Mouse (Mus musculus): Measurements from ENCODE around the gene Tspan12. TPM values are rescaled to one million over a fixed set of nuclear protein-coding genes. Genes with fewer than 3 reads are reported as not detected.
"Not testable (repeated sequence)": the region's sequence is repeated elsewhere in the genome, so short reads cannot be mapped to it uniquely, and the experiment has no call there.

Gene Tspan12
- polyA plus RNA-seq, 1 experiment from 2014 or later: 69.6 TPM

DNA sequence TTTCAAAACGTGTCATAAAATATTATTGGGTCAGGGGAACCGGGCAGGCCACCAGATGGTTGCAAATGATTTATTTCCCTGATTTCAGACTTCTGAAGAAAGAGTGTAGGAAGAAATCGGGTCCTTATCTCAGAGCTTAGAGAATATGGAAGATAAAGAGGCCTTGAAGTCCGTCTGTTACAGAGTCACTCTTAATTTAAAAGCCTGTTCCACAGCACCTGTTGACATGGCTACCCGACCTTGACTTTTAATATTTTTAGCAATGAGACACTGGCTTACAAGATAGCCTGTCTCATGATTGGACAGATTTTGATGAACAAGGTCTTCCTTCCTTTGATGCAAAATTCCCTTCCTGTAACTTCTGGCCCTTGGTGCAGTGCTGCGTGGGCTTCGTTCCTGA, 61.0 kb downstream of the Tspan12 start:
- Histone ChIP-seq H3K27me3 (no peaks in the 10 kb centered on the region), H3K4me2 (no peak overlapping the region), H3K4me1 (replicated peaks) (peaks cover 7% of the 10 kb centered on the region; the same call in 1 of the 2 replicates), H3K9ac (no peak overlapping the region), H3K9me3 (no peaks in the 10 kb centered on the region), H3K36me3 (no peaks in the 10 kb centered on the region), H3K27ac (no peak overlapping the region), H3K4me3 (no peak overlapping the region)
- 82% methylated on average over 7 of the region's 7 CpGs for WGBS
- no peak for ATAC-seq (ENCODE audit: low FRiP score)

- no peaks in the 10 kb centered on the region for H3K36me3 ChIP-seq
- no peak for ATAC-seq (ENCODE audit: low FRiP score)
- H3K9ac ChIP-seq: no peak overlapping the region
- 81% methylated on average over 4 of the region's 4 CpGs for WGBS
- H3K27me3 ChIP-seq: no peaks in the 10 kb centered on the region
- no peak overlapping the region for H3K4me2 ChIP-seq
- no peak overlapping the region for H3K4me3 ChIP-seq
- peaks cover 7% of the 10 kb centered on the region; the same call in 1 of the 2 replicates for H3K4me1 ChIP-seq (replicated peaks)
- H3K9me3 ChIP-seq: no peaks in the 10 kb centered on the region
- H3K27ac ChIP-seq: no peak overlapping the region
These were observed 61.7 kb downstream of the Tspan12 start for GRCm38 (mm10) chr6:21790550-21791086.

DNA sequence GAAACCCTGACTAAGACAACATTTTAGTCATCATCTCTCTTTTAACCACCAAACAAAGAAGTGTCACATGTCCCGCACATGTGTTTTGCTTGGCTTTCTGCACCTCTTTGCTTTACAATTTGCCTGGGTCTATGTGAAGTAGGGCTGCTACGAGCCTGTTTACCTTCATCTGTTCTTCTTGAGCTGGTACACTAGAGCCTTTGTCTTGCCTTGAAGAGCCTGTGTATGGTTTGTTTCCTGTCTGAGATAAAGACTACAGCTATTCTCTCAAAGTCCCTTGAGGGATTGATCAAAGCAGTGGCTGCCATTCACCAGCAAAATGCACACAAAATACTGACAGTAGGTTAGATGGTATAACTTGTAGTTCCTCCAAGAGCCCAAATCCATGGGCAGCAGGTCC, 62.3 kb downstream of the Tspan12 start:
- no peak overlapping the region for H3K4me2 ChIP-seq
- 83% methylated on average over 2 of the region's 2 CpGs for WGBS
- H3K27me3 ChIP-seq: no peaks in the 10 kb centered on the region
- H3K36me3 ChIP-seq: no peaks in the 10 kb centered on the region
- H3K27ac ChIP-seq: no peak overlapping the region
- H3K4me3 ChIP-seq: no peak overlapping the region
- ATAC-seq (ENCODE audit: low FRiP score): no peak
- no peaks in the 10 kb centered on the region for H3K9me3 ChIP-seq
- peaks cover 7% of the 10 kb centered on the region; the same call in 1 of the 2 replicates for H3K4me1 ChIP-seq (replicated peaks)
- H3K9ac ChIP-seq: no peak overlapping the region

GRCm38 (mm10) chr6:21789582-21789981, 62.7 kb downstream of the Tspan12 start:
- H3K4me2 ChIP-seq; H3K9me3 ChIP-seq; H3K4me1 ChIP-seq (replicated peaks); H3K27me3 ChIP-seq; H3K4me3 ChIP-seq; H3K36me3 ChIP-seq; ATAC-seq (ENCODE audit: low FRiP score); H3K27ac ChIP-seq; H3K9ac ChIP-seq: not testable (repeated sequence)
- WGBS: 76% methylated on average over 1 of the region's 1 CpGs

GRCm38 (mm10) chr6:21787757-21788156, 64.6 kb downstream of the Tspan12 start:
- H3K4me2 ChIP-seq: no peak overlapping the region
- no peaks in the 10 kb centered on the region for H3K36me3 ChIP-seq
- H3K4me3 ChIP-seq: no peak overlapping the region
- no peaks in the 10 kb centered on the region for H3K27me3 ChIP-seq
- no peak overlapping the region for H3K9ac ChIP-seq
- H3K9me3 ChIP-seq: no peaks in the 10 kb centered on the region
- no peak for ATAC-seq (ENCODE audit: low FRiP score)
- no peak overlapping the region for H3K27ac ChIP-seq
- peaks cover 7% of the 10 kb centered on the region; the same call in 1 of the 2 replicates for H3K4me1 ChIP-seq (replicated peaks)
- WGBS: 62% methylated on average over 11 of the region's 11 CpGs

- Histone ChIP-seq H3K4me3 (no peak overlapping the region), H3K4me2 (no peak overlapping the region), H3K36me3 (no peaks in the 10 kb centered on the region), H3K27ac (no peak overlapping the region), H3K9me3 (no peaks in the 10 kb centered on the region), H3K27me3 (no peaks in the 10 kb centered on the region), H3K9ac (no peak overlapping the region), H3K4me1 (replicated peaks) (peaks cover 7% of the 10 kb centered on the region; the same call in 1 of the 2 replicates)
- 31% methylated on average over 6 of the region's 6 CpGs for WGBS
- no peak for ATAC-seq (ENCODE audit: low FRiP score)
These were observed 65.0 kb downstream of the Tspan12 start for GRCm38 (mm10) chr6:21787274-21787673.

- Histone ChIP-seq H3K9me3 (no peaks in the 10 kb centered on the region), H3K27ac (no peak overlapping the region), H3K9ac (no peak overlapping the region), H3K4me3 (no peak overlapping the region), H3K36me3 (peaks cover 5% of the 10 kb centered on the region), H3K27me3 (no peaks in the 10 kb centered on the region), H3K4me2 (no peak overlapping the region), H3K4me1 (replicated peaks) (no peaks in the 10 kb centered on the region)
- ATAC-seq (ENCODE audit: low FRiP score): no peak
- WGBS: 88% methylated on average over 7 of the region's 7 CpGs
These were observed 78.0 kb downstream of the Tspan12 start for GRCm38 (mm10) chr6:21774213-21774916.

- Histone ChIP-seq H3K4me2 (no peak overlapping the region), H3K4me3 (no peak overlapping the region), H3K4me1 (replicated peaks) (no peaks in the 10 kb centered on the region), H3K36me3 (peaks cover 5% of the 10 kb centered on the region), H3K9me3 (no peaks in the 10 kb centered on the region), H3K27me3 (no peaks in the 10 kb centered on the region), H3K27ac (no peak overlapping the region), H3K9ac (no peak overlapping the region)
- 97% methylated on average over 1 of the region's 1 CpGs for WGBS
- no peak for ATAC-seq (ENCODE audit: low FRiP score)
These were observed 82.9 kb downstream of the Tspan12 start for GRCm38 (mm10) chr6:21769447-21769809.

GRCm38 (mm10) chr6:21768745-21769446, 83.4 kb downstream of the Tspan12 start:
- Histone ChIP-seq H3K36me3 (peaks cover 5% of the 10 kb centered on the region), H3K27ac (no peak overlapping the region), H3K4me3 (no peak overlapping the region), H3K9me3 (no peaks in the 10 kb centered on the region), H3K27me3 (no peaks in the 10 kb centered on the region), H3K4me1 (replicated peaks) (no peaks in the 10 kb centered on the region), H3K4me2 (no peak overlapping the region), H3K9ac (no peak overlapping the region)
- 93% methylated on average over 9 of the region's 9 CpGs for WGBS
- ATAC-seq (ENCODE audit: low FRiP score): no peak

DNA sequence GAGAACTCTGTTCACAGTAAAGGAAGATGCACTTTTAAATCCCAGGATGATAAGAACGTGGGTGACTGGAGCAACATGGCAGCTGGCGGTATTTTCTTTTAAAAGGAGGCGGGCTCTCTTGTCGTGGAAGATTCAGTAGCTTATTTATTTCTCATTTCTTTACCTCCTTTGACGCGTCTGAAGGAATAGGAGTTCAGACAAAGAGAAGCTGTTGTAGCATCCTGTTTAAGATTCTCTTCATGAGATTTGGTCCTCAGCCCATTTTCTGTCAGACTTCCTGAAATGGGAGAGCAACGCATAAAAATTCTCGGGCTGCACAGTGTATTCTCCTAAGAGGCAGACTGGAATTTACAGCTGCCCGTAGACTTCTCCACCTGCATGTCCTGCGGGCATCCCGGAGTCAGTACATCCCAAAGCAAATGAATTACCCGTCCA, 84.5 kb downstream of the Tspan12 start:
- Histone ChIP-seq H3K9me3 (no peaks in the 10 kb centered on the region), H3K27me3 (no peaks in the 10 kb centered on the region), H3K4me1 (replicated peaks) (no peaks in the 10 kb centered on the region), H3K9ac (no peak overlapping the region), H3K36me3 (peaks cover 5% of the 10 kb centered on the region), H3K27ac (no peak overlapping the region), H3K4me2 (peak overlapping the region; percentile 20), H3K4me3 (peak overlapping the region; percentile 3; the same call in 1 of the 2 replicates)
- 56% methylated on average over 12 of the region's 12 CpGs for WGBS
- peak; percentile 73 for ATAC-seq (ENCODE audit: low FRiP score)

GRCm38 (mm10) chr6:21747536-21747935, 104.8 kb downstream of the Tspan12 start:
- Histone ChIP-seq H3K9ac (no peak overlapping the region), H3K27me3 (no peaks in the 10 kb centered on the region), H3K4me2 (no peak overlapping the region), H3K4me1 (replicated peaks) (no peaks in the 10 kb centered on the region), H3K27ac (no peak overlapping the region), H3K36me3 (no peaks in the 10 kb centered on the region), H3K9me3 (no peaks in the 10 kb centered on the region), H3K4me3 (no peak overlapping the region)
- ATAC-seq (ENCODE audit: low FRiP score): no peak
- 86% methylated on average over 1 of the region's 1 CpGs for WGBS

DNA sequence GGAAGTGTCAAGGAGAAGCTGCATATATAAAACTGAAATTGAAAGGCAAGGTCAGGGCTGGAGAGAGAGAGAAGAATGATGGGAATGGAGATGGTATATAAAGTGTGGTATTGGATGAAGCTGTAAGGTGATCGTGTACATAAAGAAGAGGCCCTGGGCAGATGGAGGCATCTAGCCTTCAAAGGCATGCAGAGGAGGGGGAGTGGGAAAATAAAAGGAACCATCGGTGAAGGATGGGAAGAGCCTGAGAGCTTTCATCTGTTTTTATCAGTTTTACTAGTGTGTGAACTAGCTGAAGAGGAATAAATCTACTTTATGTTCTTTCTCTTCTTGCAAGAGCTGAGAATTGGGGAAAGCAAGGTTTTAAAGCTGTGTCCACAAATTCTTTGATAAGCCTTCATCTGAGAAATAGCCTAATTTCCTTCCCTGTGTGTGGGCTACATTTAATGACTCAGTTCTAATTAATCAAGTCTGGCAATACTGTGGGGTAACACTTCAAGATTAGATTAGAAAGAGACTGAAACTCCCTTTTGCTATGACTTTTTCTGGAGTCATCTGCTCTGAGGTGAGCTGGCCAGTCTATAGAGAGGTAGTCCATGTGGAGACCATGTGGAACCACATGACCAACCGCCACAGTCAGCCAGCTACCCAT, 107.6 kb downstream of the Tspan12 start:
- ATAC-seq (ENCODE audit: low FRiP score): no peak
- no peak overlapping the region for H3K27ac ChIP-seq
- no peaks in the 10 kb centered on the region for H3K4me1 ChIP-seq (replicated peaks)
- no peaks in the 10 kb centered on the region for H3K36me3 ChIP-seq
- H3K9ac ChIP-seq: no peak overlapping the region
- 87% methylated on average over 3 of the region's 3 CpGs for WGBS
- H3K4me3 ChIP-seq: no peak overlapping the region
- H3K9me3 ChIP-seq: no peaks in the 10 kb centered on the region
- no peak overlapping the region for H3K4me2 ChIP-seq
- no peaks in the 10 kb centered on the region for H3K27me3 ChIP-seq

Measured in hindbrain, embryonic 13.5 days (tissue).